Mouse (Mus musculus) midbrain, embryonic 10.5 days (tissue): ENCODE results near the gene Uba5. TPM values are rescaled to one million over a fixed set of nuclear protein-coding genes. Genes with fewer than 3 reads are reported as not detected.

ENCODE experiments used
- DNase-seq: peaks from one replicate; pipeline ENCODE4 v3.0.0-alpha.2; 2017; ENCODE audit warnings: low spot score
- H3K27ac ChIP-seq: fragments of 300-500 bp; sonication (generic); replicated peaks from 2 replicates; pipeline ENCODE4 v1.5.1; 2016; ENCODE audit warnings: mild to moderate bottlenecking
- H3K27me3 ChIP-seq: fragments of 300-500 bp; sonication (generic); 2 replicates; pipeline ENCODE4 v1.6.1; 2016; ENCODE audit warnings: low read depth, mild to moderate bottlenecking; ENCODE audit not compliant: poor library complexity, severe bottlenecking
- H3K36me3 ChIP-seq: fragments of 300-500 bp; sonication (generic); 2 replicates; pipeline ENCODE4 v1.6.1; 2016; ENCODE audit warnings: mild to moderate bottlenecking, moderate library complexity
- H3K4me1 ChIP-seq: fragments of 300-500 bp; sonication (generic); 2 replicates; pipeline ENCODE4 v1.6.1; 2016
- H3K4me3 ChIP-seq: fragments of 300-500 bp; sonication (generic); 2 replicates; pipeline ENCODE4 v1.5.1; 2016; ENCODE audit warnings: mild to moderate bottlenecking, moderate library complexity
- H3K9me3 ChIP-seq: fragments of 300-500 bp; sonication (generic); replicated peaks from 2 replicates; pipeline ENCODE4 v1.6.1; 2016; ENCODE audit warnings: mild to moderate bottlenecking
- WGBS: fragments of 180-500 bp; shearing (Covaris S2); methylation state at CpG from one replicate; pipeline ENCODE4 v1.1.7; 2016; 5-methylcytosine and 5-hydroxymethylcytosine counted together
- polyA plus RNA-seq: library from polyadenylated mRNA; unstranded; fragments of >200 nt; fragmentation: Nextera tagmentation; extraction: Ambion mirVana; gene quantifications from 2 replicates; pipeline ENCODE4 v1.2.1, GENCODE M21; 2016

Gene Uba5
- polyA plus RNA-seq, 1 experiment from 2014 or later = 46.2 TPM

DNA sequence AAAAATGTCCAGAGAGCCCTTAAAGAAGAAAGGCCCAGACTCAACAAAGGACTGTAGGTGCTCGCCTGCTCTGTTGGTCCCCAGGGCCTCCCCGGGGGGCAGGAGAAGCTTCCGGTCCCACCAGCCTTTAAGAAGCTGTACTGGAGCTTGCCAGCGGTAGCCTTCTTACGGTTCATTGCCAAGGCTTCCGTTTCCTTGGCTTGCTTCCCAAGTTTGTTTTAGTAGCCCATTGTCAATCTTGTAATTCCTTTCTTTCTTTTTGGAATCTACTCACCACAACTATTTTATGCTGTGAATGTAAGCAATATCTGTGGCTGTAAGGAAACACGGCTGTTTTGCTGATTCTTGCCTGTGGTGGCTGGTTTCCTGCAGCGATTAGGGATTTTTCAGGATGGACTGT lies 25.6 kb upstream of the Uba5 start:
- WGBS = 85% methylated on average over 8 of the region's 8 CpGs
- Histone ChIP-seq H3K36me3 (no peaks in the 10 kb centered on the region), H3K27me3 (no peaks in the 10 kb centered on the region), H3K4me1 (no peaks in the 10 kb centered on the region), H3K4me3 (no peak overlapping the region), H3K9me3 (no peaks in the 10 kb centered on the region), H3K27ac (no peak overlapping the region)
- no peak for DNase-seq

DNA sequence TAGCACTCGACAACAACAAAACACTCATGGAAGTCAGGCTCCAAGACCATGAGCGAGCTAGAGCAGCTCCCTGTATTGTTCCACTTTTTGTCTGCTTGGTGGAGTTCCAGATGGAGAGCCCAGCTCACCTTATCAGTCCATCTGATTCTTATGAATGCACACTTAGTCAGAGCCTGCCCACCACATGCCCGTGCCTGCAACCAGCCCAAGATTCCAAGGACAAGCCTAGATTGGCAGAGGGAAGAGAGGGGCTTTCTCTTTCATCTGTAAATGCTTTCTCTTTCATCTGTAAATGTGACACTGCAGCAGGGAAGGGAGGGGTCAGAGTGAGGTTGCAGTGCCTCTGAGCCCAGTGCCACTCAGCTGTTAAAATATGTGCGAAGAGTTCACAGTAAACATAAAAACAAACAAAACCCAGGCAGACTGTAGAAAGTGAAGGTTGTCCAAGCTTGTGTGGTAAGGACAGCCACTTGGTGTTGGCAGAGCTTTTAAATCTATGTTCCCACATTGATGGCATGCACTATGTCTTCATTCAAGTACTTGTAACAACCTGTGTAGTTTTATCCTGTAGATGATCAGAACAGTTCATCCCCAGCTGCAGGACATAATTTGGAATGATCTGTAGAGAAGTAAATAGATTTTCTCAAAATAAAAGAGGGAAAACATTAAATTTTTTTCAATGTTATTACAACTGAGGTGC lies 22.9 kb upstream of the Uba5 start:
- Histone ChIP-seq H3K4me1 (no peaks in the 10 kb centered on the region), H3K27me3 (no peaks in the 10 kb centered on the region), H3K9me3 (no peaks in the 10 kb centered on the region), H3K27ac (no peak overlapping the region), H3K36me3 (no peaks in the 10 kb centered on the region), H3K4me3 (no peak overlapping the region)
- 80% methylated on average over 4 of the region's 4 CpGs for WGBS
- no peak for DNase-seq

DNA sequence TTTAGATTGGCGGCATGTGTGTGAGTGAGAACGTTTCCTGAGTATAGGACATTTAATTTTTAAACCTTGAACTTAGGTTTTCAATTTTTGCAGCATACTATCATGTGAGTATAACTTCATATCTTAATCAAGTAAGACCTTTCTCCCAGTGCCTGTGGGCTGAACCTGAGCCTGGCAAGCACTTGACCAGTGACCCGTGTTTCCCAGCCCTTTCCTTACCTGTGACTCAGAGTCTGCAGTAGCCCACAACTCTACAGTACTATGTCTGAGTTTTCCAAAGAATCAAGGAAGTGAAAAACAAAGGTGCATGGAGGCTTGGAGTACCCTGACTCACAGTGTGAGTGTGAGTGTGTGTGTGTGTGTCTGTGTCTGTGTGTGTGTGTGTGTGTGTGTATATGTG lies 17.1 kb upstream of the Uba5 start:
- H3K36me3 ChIP-seq = no peaks in the 10 kb centered on the region
- no peak overlapping the region for H3K4me3 ChIP-seq
- DNase-seq = no peak
- H3K4me1 ChIP-seq = no peaks in the 10 kb centered on the region
- WGBS = 80% methylated on average over 3 of the region's 3 CpGs
- H3K27me3 ChIP-seq = no peaks in the 10 kb centered on the region
- H3K27ac ChIP-seq = no peak overlapping the region
- no peaks in the 10 kb centered on the region for H3K9me3 ChIP-seq

GRCm38 (mm10) chr9:104079379-104079778 lies 16.4 kb upstream of the Uba5 start:
- WGBS = 54% methylated on average over 5 of the region's 5 CpGs

DNA sequence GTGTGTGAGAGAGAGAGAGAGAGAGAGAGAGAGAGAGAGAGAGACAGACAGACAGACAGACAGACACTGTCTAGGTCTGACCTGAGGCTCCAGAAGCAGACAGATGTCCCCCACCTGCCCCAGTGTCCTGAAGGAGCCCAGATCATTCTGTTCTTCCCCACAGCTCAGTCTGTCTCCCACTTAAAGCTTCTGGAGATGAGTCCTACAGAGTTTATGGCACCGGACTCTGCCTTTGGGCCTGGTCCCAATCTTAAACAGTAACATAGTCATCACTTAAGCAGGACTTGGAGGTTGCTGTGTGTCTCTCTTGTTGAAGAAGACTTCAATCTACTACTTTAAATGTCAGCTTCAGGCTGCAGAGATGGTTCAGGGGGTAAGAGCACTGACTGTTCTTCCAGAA lies 15.8 kb upstream of the Uba5 start:
- Histone ChIP-seq H3K4me1 (no peaks in the 10 kb centered on the region), H3K36me3 (no peaks in the 10 kb centered on the region), H3K27me3 (no peaks in the 10 kb centered on the region), H3K9me3 (no peaks in the 10 kb centered on the region), H3K27ac (no peak overlapping the region), H3K4me3 (no peak overlapping the region)
- no peak for DNase-seq
- 94% methylated on average over 1 of the region's 1 CpGs for WGBS

More at GRCm38 (mm10) chr9:104079379-104079778, 16.4 kb upstream of the Uba5 start:
- H3K27me3 ChIP-seq = no peaks in the 10 kb centered on the region
- no peaks in the 10 kb centered on the region for H3K36me3 ChIP-seq
- no peak overlapping the region for H3K4me3 ChIP-seq
- H3K27ac ChIP-seq = no peak overlapping the region
- H3K9me3 ChIP-seq = no peaks in the 10 kb centered on the region
- H3K4me1 ChIP-seq = no peaks in the 10 kb centered on the region
- peak; percentile 56 for DNase-seq

- DNase-seq = no peak
- H3K27ac ChIP-seq = no peak overlapping the region
- no peaks in the 10 kb centered on the region for H3K36me3 ChIP-seq
- WGBS = 69% methylated on average over 2 of the region's 2 CpGs
- no peaks in the 10 kb centered on the region for H3K4me1 ChIP-seq
- no peaks in the 10 kb centered on the region for H3K27me3 ChIP-seq
- H3K9me3 ChIP-seq = no peaks in the 10 kb centered on the region
- H3K4me3 ChIP-seq = no peak overlapping the region
Observed at GRCm38 (mm10) chr9:104075808-104076207, 12.9 kb upstream of the Uba5 start.

GRCm38 (mm10) chr9:104070863-104071604 lies 8.1 kb upstream of the Uba5 start:
- DNase-seq = no peak
- Histone ChIP-seq H3K9me3 (no peaks in the 10 kb centered on the region), H3K27me3 (no peaks in the 10 kb centered on the region), H3K4me1 (no peaks in the 10 kb centered on the region), H3K36me3 (no peaks in the 10 kb centered on the region), H3K27ac (no peak overlapping the region), H3K4me3 (no peak overlapping the region)
- WGBS = 83% methylated on average over 8 of the region's 8 CpGs

DNA sequence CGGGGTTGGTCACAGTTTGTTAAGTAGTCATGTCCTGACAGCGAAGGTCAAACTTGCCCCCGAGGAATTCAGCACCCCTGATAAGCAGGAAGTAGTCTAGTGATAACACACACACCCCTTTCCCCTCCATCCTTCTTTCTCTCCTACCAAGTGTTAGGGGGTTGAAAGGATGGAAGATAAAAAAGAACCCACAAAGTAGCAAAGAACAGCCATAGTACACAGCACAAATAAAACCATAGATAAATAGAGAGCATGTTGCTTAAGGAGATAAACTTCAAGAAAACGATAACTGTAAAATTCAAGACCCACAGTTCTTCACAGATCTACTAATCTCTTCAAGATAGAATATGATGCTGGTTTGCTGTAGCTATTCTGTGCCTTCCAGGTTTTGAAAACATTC lies 7.3 kb upstream of the Uba5 start:
- 82% methylated on average over 4 of the region's 4 CpGs for WGBS
- Histone ChIP-seq H3K4me1 (no peaks in the 10 kb centered on the region), H3K36me3 (no peaks in the 10 kb centered on the region), H3K9me3 (no peaks in the 10 kb centered on the region), H3K27me3 (no peaks in the 10 kb centered on the region), H3K4me3 (no peak overlapping the region), H3K27ac (no peak overlapping the region)
- no peak for DNase-seq

DNA sequence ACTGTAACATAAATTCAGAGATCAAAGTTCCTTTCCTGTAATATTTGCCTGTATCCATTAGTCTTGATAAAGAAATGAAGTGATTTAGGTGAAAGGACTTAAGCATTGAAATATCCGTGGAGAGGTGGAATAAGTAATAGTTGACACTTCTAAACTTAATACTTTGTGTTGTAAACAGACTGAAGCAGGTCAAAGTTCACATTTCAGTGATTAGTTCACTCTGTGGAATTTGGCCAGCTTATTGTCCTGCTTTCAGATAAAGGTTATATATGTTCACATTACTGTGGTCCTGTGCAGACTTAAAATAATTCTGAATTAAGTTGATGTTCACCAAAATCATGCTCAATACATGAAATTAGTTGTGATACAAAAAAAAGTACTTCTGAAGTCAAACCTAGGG lies 1.6 kb upstream of the Uba5 start:
- no peak for DNase-seq
- Histone ChIP-seq H3K9me3 (no peaks in the 10 kb centered on the region), H3K4me3 (no peak overlapping the region; the same call in 1 of the 2 replicates), H3K27me3 (no peaks in the 10 kb centered on the region), H3K36me3 (peaks cover 15% of the 10 kb centered on the region), H3K27ac (no peak overlapping the region), H3K4me1 (peaks cover 20% of the 10 kb centered on the region)
- WGBS = 36% methylated on average over 1 of the region's 1 CpGs

- Histone ChIP-seq H3K4me1 (peaks cover 20% of the 10 kb centered on the region), H3K27me3 (no peaks in the 10 kb centered on the region), H3K27ac (peak within 1 kb of the TSS; percentile 92), H3K36me3 (peaks cover 21% of the 10 kb centered on the region), H3K9me3 (no peaks in the 10 kb centered on the region), H3K4me3 (peak within 1 kb of the TSS; percentile 99)
- peak; percentile 86 for DNase-seq
- WGBS = under 1% methylated on average over 30 of the region's 30 CpGs
Observed at GRCm38 (mm10) chr9:104063244-104063961, 469 bp upstream of the Uba5 start, which contains the start of gene Acad11. Gene Acad11 (plus strand): TSS chr9:104063377.

- H3K4me1 ChIP-seq = no peaks in the 10 kb centered on the region
- no peaks in the 10 kb centered on the region for H3K27me3 ChIP-seq
- H3K9me3 ChIP-seq = no peaks in the 10 kb centered on the region
- WGBS = 93% methylated on average over 6 of the region's 6 CpGs
- no peak for DNase-seq
- no peak overlapping the region for H3K27ac ChIP-seq
- no peak overlapping the region for H3K4me3 ChIP-seq
- peaks cover 98% of the 10 kb centered on the region for H3K36me3 ChIP-seq
Observed at GRCm38 (mm10) chr9:104051028-104051427, 11.9 kb downstream of the Uba5 start.

DNA sequence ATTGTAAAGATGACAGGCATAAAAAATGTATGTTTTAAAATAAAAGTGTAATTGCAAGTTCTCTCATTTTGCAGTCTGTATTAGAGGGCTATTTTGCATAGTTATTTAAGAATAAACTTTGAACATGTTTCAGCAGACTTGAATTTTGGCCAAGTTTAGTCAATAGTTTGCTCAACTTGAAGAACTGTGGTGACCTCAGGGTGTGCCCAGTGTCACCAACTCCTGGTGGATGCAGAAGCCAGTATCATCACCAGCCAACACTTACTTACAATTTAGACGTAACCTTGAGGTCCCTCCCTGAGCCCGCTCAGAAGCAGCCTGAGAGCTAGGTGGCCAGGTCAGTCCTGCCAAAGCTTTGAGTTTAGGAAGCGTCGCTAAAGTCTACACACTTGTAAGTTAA lies 19.3 kb downstream of the Uba5 start:
- H3K27me3 ChIP-seq = no peaks in the 10 kb centered on the region
- H3K9me3 ChIP-seq = no peaks in the 10 kb centered on the region
- H3K4me1 ChIP-seq = no peaks in the 10 kb centered on the region
- no peak for DNase-seq
- 86% methylated on average over 4 of the region's 4 CpGs for WGBS
- H3K4me3 ChIP-seq = no peak overlapping the region
- peaks cover 35% of the 10 kb centered on the region for H3K36me3 ChIP-seq
- H3K27ac ChIP-seq = no peak overlapping the region

DNA sequence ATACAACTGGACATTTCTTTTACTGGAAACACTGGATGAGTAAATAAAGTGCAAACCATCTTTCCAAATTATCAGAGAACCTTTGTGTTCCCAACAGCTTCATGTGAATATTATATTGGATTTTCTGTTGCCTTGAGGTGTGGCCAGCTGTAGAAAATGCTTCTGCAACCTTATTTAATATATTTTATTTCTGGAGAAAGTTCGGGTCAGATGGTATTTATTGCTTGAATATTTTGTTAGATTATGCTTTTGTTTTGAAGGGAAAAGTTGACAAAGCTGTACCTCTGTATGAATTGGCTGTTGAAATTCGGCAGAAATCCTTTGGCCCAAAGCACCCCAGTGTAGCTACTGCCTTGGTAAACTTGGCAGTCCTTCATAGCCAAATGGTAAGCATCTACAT lies 22.6 kb downstream of the Uba5 start, which contains the start of gene Gm28305:
Gene Gm28305 (plus strand): TSS at position 301 of the 400 bp plus-strand sequence.
- no peaks in the 10 kb centered on the region for H3K9me3 ChIP-seq
- WGBS = 75% methylated on average over 2 of the region's 2 CpGs
- no peak within 1 kb of the TSS for H3K27ac ChIP-seq
- H3K4me3 ChIP-seq = no peak within 1 kb of the TSS
- no peak for DNase-seq
- H3K4me1 ChIP-seq = peaks cover 2% of the 10 kb centered on the region; the same call in 1 of the 2 replicates
- H3K36me3 ChIP-seq = peaks cover 17% of the 10 kb centered on the region
- no peaks in the 10 kb centered on the region for H3K27me3 ChIP-seq
